Mouse (Mus musculus): ENCODE results near the gene Nedd9. TPM values are rescaled to one million over a fixed set of nuclear protein-coding genes. Genes with fewer than 3 reads are reported as not detected.
A peak's percentile ranks its signal among the peaks of the same experiment; 100 is the strongest.

The Nedd9 gene
- polyA plus RNA-seq, 1 experiment from 2014 or later: 17.2 TPM

DNA sequence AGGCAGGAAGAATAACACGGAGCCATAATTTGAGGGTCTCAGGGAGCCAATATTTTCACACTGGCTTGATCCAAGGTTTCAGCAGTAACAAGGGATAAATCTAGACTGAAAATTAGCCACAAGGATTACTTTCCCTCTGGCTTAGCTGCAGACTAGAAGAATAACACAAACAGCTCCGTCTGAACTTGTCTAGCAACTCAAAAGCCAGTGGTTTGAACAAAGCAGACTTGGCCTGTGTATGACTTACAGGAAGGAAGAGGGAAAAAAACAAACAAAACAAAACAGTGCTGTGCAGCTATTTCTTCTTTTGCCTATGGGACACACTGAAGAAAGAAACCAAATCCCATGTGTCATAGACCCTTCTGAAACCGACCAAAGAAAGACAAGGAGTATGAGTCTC is 25.7 kb downstream of the Nedd9 start:
- no peak overlapping the region for H3K27ac ChIP-seq
- peaks cover 13% of the 10 kb centered on the region for H3K4me1 ChIP-seq (replicated peaks)
- H3K36me3 ChIP-seq: no peaks in the 10 kb centered on the region
- H3K27me3 ChIP-seq (ENCODE audit: insufficient read depth, poor library complexity, severe bottlenecking): no peaks in the 10 kb centered on the region
- H3K9me3 ChIP-seq: no peaks in the 10 kb centered on the region
- no peak for DNase-seq (ENCODE audit: low spot score)
- H3K4me3 ChIP-seq: no peak overlapping the region
- 69% methylated on average over 3 of the region's 3 CpGs for WGBS

DNA sequence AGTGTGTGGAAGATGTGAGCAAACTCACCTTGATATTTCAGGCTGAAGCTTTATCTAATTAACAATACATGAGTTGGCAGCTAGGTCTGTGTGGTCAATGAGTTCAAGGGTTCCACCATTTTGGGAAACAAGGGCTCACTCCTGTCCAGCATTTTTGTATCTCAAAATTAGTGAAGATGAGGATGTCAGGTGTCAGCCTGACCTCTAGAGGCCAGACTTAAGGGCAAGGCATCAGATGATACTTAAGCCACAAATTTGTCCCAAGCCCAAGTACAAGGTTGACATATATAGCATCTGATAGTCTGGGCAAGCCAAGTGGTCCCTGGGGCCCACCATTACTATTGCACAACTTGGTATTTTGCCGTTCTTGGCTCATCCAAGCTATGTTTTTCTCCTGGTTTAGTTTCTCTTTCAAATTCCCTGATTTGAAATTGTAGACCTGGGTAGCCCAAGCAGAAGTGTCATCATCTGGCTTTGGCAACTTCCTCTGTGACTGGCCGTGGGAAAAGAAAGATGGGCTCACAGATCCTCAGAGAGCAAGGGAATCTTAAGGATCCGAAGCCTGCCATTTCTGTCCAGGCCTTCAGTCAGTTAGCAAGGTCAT is 27.4 kb downstream of the Nedd9 start:
- 88% methylated on average over 3 of the region's 3 CpGs for WGBS
- no peak for DNase-seq (ENCODE audit: low spot score)
- peaks cover 17% of the 10 kb centered on the region for H3K4me1 ChIP-seq (replicated peaks)

DNA sequence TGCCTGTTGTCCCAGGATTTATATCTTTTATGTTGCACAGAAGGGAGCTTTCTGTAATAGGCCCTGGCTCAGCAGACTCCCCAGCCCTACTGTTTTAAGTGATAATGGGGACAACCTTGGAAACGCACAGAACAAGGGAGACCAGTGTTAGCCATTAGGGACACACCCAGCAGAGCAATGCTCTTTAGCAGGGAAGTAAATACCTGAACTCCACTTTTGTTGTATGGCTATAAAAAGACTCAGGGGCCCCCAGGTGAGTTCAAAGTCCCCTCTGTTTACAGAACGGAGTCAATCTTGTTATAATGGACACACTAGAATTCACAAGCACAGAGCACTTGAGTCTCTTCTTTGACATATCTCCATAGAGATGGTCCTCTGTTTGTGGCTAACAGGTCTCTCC is 28.5 kb downstream of the Nedd9 start:
- WGBS: 73% methylated on average over 2 of the region's 2 CpGs
- no peak overlapping the region for H3K4me3 ChIP-seq
- H3K27ac ChIP-seq: no peak overlapping the region
- H3K9me3 ChIP-seq: no peaks in the 10 kb centered on the region
- no peaks in the 10 kb centered on the region for H3K27me3 ChIP-seq (ENCODE audit: insufficient read depth, poor library complexity, severe bottlenecking)
- peaks cover 23% of the 10 kb centered on the region for H3K4me1 ChIP-seq (replicated peaks)
- DNase-seq (ENCODE audit: low spot score): no peak
- no peaks in the 10 kb centered on the region for H3K36me3 ChIP-seq

More for the DNA sequence above, 27.4 kb downstream of the Nedd9 start:
- no peak overlapping the region for H3K4me3 ChIP-seq
- H3K9me3 ChIP-seq: no peaks in the 10 kb centered on the region
- no peaks in the 10 kb centered on the region for H3K27me3 ChIP-seq (ENCODE audit: insufficient read depth, poor library complexity, severe bottlenecking)
- H3K27ac ChIP-seq: no peak overlapping the region
- no peaks in the 10 kb centered on the region for H3K36me3 ChIP-seq

DNA sequence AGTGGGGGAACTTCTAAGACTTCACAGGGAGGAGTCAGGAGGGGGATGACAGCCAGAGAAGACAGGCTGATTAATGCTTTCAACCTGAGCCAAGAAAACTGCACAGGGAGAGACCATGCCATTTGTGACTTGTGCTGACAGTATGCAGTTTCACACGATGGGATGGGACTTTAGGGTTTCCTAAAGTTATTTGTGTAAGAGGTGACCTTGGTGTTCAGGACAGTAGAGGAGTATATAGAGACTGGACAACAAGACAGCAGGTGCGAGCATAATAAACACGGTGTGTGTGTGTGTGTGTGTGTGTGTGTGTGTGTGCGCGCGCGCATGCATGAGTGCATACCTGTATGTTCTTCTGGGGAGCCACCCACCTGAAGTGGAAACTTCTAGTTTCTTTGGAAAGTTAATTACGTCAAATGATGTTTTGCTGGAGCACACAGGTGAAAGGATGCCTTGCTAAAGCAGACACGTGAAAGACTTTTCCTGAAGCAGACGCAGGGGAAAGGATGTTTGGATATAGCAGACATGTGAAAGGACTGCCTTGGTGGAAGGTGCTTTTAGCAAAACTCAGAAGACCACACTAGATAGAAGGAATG is 29.3 kb downstream of the Nedd9 start:
- no peak overlapping the region for H3K4me3 ChIP-seq
- H3K36me3 ChIP-seq: no peaks in the 10 kb centered on the region
- no peak for DNase-seq (ENCODE audit: low spot score)
- no peaks in the 10 kb centered on the region for H3K27me3 ChIP-seq (ENCODE audit: insufficient read depth, poor library complexity, severe bottlenecking)
- H3K9me3 ChIP-seq: no peaks in the 10 kb centered on the region
- peak overlapping the region; percentile 17 for H3K27ac ChIP-seq
- WGBS: 91% methylated on average over 10 of the region's 10 CpGs
- H3K4me1 ChIP-seq (replicated peaks): peaks cover 23% of the 10 kb centered on the region

DNA sequence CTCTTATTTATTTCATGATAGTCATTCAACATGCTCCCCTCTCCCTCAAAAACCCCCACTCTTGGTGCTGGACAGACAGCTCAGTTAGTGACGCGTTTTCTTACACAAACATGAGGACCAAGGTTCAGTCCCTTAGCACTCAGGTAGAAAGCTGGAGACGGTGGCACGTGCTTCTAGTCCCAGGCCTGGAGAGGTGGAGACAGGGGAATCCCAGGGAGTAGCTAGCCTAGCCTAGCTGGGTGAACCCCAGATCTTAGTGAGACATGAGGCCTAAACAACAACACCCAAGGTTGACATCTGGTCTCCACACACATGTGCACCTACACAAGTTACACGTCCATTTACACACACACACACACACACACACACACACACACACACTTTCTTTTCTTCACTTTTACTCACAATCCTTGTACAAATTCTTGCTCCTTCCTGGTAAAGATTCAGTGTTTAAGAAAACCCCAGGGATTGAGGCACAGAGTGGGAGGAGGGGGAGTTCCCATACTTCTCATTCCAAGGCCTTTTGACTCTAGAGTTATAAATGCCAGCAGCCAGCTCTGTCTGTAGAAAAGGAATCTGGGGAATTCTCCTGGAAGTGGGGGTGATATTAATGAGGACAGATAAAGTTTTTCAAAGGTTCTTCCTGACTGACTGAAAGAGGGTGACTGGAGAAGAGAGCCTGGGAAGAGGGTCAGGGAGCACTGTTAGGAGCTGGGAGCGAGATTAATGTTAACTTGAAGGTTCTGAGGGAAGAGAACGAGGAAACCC is 29.9 kb downstream of the Nedd9 start:
- DNase-seq (ENCODE audit: low spot score): no peak
- H3K9me3 ChIP-seq: no peaks in the 10 kb centered on the region
- H3K27ac ChIP-seq: peak overlapping the region; percentile 17
- H3K4me1 ChIP-seq (replicated peaks): peaks cover 23% of the 10 kb centered on the region
- H3K27me3 ChIP-seq (ENCODE audit: insufficient read depth, poor library complexity, severe bottlenecking): no peaks in the 10 kb centered on the region
- 59% methylated on average over 7 of the region's 7 CpGs for WGBS
- no peak overlapping the region for H3K4me3 ChIP-seq
- H3K36me3 ChIP-seq: no peaks in the 10 kb centered on the region

DNA sequence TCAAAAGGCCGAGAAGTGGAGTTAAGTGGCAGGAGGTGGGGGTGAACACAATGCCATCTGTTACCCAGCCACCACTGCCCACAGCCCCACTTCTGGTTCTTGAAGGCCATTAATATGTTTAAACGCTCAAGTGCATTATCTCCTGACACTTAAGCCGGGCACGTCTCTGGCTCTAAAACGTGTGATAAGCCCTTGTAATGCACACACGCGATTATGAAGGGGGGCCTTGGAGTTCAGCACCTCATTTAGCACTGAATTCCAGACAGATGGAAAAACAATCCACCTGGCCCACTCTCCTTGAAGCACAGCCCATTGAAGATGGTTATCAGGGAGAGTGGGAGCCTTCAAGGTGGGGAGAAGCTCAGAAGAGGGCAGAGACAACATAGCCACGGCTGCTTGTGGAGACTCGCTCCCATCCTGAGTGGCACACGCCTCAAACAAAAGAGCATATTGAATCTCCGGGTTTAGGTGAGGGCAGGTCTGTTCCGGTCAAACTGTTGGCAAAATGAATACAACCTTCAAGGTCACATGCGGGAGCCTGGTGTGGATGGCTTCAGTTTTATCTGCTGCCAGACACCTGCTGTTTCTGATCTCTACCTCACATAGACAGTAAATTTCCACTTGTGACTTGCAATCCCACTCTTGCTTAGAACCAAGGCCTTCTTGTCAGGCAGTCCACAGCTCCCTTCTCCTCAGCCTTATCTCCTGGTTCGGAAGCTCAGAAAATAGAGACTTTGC is 30.7 kb downstream of the Nedd9 start:
- no peaks in the 10 kb centered on the region for H3K27me3 ChIP-seq (ENCODE audit: insufficient read depth, poor library complexity, severe bottlenecking)
- no peaks in the 10 kb centered on the region for H3K36me3 ChIP-seq
- H3K27ac ChIP-seq: no peak overlapping the region
- H3K4me3 ChIP-seq: no peak overlapping the region
- H3K4me1 ChIP-seq (replicated peaks): peaks cover 23% of the 10 kb centered on the region
- DNase-seq (ENCODE audit: low spot score): no peak
- H3K9me3 ChIP-seq: no peaks in the 10 kb centered on the region
- 82% methylated on average over 14 of the region's 14 CpGs for WGBS

DNA sequence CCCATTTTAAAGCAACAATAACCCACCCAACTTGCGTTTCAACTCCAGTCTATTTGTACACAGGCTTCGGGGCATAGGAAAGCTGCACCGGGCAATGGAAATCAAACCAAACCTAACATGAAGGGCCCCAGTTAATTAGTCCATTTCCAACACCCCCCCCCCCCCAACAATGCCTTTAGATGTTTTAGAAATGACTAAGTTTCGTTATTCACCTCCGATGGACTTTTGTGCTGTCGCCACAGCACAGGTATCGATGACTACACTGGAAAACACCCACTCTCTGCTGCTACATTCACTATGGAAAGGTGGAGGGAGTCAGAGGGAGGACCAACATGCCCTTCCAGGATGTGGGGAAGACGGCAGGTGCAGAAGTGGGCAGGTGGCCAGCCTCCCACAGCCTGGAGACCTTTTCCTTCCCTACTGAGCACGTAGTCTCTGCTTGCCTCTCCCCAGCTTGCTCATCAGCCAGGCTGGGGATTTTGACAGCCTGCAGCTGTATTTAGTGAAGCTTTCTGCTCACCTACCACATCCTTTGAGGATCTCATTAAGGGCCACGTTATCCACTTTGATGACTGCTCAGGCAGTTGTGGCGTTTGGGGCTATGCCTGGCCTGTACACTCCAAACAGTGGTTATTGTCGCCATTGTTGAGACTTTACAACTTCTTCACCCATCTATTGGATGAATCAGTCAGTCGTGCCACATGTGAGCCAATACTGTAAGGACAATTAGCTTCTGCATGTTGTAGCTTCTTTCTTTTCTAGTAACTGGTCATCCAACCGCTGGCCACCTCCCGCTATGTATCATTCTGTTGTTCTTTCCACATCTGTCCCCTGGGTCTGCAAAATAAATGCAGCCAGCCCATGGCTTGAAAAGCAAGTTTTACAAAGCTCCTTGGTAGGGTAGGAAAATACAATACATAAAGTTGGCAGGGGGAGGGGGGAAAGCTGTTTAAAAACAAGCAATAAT is 33.7 kb downstream of the Nedd9 start:
- Histone ChIP-seq H3K27ac (no peak overlapping the region), H3K4me1 (replicated peaks) (peaks cover 27% of the 10 kb centered on the region), H3K27me3 (ENCODE audit: insufficient read depth, poor library complexity, severe bottlenecking) (no peaks in the 10 kb centered on the region), H3K4me3 (no peak overlapping the region), H3K36me3 (no peaks in the 10 kb centered on the region), H3K9me3 (no peaks in the 10 kb centered on the region)
- no peak for DNase-seq (ENCODE audit: low spot score)
- 86% methylated on average over 15 of the region's 15 CpGs for WGBS

DNA sequence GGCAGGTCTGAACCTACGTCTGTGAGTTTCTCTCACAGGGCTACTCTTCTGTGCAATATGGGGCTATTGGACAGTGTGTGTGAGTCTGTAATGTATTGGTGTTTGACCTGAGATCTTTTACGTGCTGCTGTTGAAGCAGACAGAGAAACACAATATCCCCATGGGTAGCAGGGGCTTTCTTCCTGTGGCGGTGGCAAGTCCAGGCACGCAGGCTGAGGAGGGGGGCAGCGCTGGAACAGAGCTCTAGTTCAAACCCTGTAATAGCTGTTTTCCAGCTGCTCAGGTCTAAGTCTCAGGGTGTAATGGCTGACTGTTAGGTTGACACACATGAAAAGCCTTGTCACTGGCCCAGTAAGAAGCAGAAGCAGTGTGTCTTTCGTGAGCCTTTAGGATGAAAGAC is 36.3 kb downstream of the Nedd9 start:
- no peak overlapping the region for H3K27ac ChIP-seq
- no peak for DNase-seq (ENCODE audit: low spot score)
- WGBS: 65% methylated on average over 6 of the region's 6 CpGs

DNA sequence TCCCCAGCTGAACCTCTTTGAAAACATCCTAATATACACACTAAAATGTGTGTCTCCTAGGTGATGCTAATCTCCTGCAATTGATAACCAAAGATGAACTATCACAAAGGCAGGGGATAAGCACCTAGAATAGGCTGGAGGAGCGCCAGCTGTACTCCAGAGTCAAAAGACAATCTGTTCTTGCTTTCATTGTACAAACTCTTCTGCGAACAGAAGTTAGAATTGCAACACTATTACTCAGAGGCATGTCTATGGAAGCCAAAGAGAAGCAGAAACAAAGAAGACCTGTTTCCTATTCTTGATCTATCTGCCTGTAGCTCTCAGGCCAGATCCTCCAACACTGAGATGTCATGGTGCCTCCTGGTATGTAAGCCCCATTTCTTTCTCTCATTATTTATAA is 38.0 kb downstream of the Nedd9 start:
- Histone ChIP-seq H3K9me3 (no peaks in the 10 kb centered on the region), H3K4me1 (replicated peaks) (peaks cover 7% of the 10 kb centered on the region; the same call in 1 of the 2 replicates), H3K27ac (no peak overlapping the region), H3K27me3 (ENCODE audit: insufficient read depth, poor library complexity, severe bottlenecking) (no peaks in the 10 kb centered on the region), H3K4me3 (no peak overlapping the region), H3K36me3 (no peaks in the 10 kb centered on the region)
- no peak for DNase-seq (ENCODE audit: low spot score)
- 81% methylated on average over 2 of the region's 2 CpGs for WGBS

More for the DNA sequence above, 36.3 kb downstream of the Nedd9 start:
- no peaks in the 10 kb centered on the region for H3K36me3 ChIP-seq
- H3K27me3 ChIP-seq (ENCODE audit: insufficient read depth, poor library complexity, severe bottlenecking): no peaks in the 10 kb centered on the region
- H3K4me3 ChIP-seq: no peak overlapping the region
- H3K9me3 ChIP-seq: no peaks in the 10 kb centered on the region
- peaks cover 10% of the 10 kb centered on the region; the same call in 1 of the 2 replicates for H3K4me1 ChIP-seq (replicated peaks)

DNA sequence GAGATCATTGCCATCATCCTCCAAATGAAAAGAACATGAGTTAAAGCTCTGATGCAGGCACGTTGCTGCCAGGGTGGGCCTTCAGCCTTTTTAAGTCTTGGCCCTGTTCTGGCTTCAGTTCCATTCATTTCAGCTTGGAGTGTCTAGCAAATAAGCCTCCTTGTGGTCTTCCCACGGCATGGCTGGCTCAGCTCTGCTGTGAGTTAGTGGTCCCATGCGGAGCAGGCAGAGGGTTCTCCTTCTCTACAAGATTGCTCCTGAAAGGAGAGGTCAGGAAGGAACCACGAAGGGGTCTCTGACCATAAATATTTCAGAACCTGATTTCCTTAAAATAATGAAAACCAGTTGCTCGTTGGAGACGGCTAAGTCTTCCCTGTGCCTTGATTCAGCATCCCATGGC is 40.0 kb downstream of the Nedd9 start:
- WGBS: 70% methylated on average over 6 of the region's 6 CpGs
- Histone ChIP-seq H3K27ac (no peak overlapping the region), H3K4me3 (no peak overlapping the region), H3K27me3 (ENCODE audit: insufficient read depth, poor library complexity, severe bottlenecking) (no peaks in the 10 kb centered on the region), H3K4me1 (replicated peaks) (peaks cover 8% of the 10 kb centered on the region), H3K36me3 (no peaks in the 10 kb centered on the region), H3K9me3 (no peaks in the 10 kb centered on the region)
- no peak for DNase-seq (ENCODE audit: low spot score)

DNA sequence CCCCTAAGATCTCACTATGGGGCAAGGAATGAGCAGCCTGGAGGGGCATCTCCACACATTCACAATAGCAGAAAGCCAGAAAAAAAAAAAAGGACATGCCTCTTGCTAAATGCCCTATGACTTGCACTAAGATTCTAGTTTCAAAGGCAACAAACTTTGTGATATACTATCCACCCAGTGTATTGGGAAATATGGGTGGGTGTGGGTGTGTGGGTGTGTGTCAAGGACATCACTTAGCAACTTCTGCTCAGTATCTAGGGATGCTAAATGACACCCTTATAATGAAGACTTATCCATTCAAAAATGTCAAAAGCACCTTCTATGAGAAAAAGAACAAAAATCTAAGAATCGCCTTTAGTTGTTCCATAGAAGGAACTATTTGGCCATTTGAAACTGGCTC is 40.6 kb downstream of the Nedd9 start:
- Histone ChIP-seq H3K9me3 (no peaks in the 10 kb centered on the region), H3K27ac (no peak overlapping the region), H3K27me3 (ENCODE audit: insufficient read depth, poor library complexity, severe bottlenecking) (no peaks in the 10 kb centered on the region), H3K36me3 (no peaks in the 10 kb centered on the region), H3K4me1 (replicated peaks) (peaks cover 10% of the 10 kb centered on the region), H3K4me3 (no peak overlapping the region)
- 91% methylated on average over 1 of the region's 1 CpGs for WGBS
- no peak for DNase-seq (ENCODE audit: low spot score)

Data from hindbrain, embryonic 10.5 days (tissue).